Mouse (Mus musculus) ES-E14 (cell line): ENCODE measurements around the gene Mia2. TPM values are rescaled to one million over a fixed set of nuclear protein-coding genes. Genes with fewer than 3 reads are reported as not detected.

Source experiments
- DNase-seq: peaks from one replicate; pipeline ENCODE4 v3.0.0-alpha.2; 2013; ENCODE audit warnings: low read depth, low spot score
- H3K27ac ChIP-seq: 2 replicates; pipeline ENCODE4 v1.5.1; 2012; ENCODE audit warnings: low read depth, mild to moderate bottlenecking, low read length, moderate library complexity, mixed read lengths; ENCODE audit not compliant: poor library complexity, insufficient read depth, severe bottlenecking
- H3K36me3 ChIP-seq: 2 replicates; pipeline ENCODE4 v1.6.1; 2012; ENCODE audit warnings: mild to moderate bottlenecking, low read length, moderate library complexity, mixed read lengths; ENCODE audit not compliant: control insufficient read depth, poor library complexity, insufficient read depth, severe bottlenecking
- H3K4me1 ChIP-seq, 2 experiments: fragments of 150-350 bp in 1 of 2; sonication (generic) in 1 of 2; 2 replicates each; pipeline ENCODE4 v1.6.1; 2012; ENCODE audit warnings: low read length in 2 of 2, mild to moderate bottlenecking in 1 of 2, mixed read lengths in 1 of 2; ENCODE audit not compliant: control insufficient read depth in 2 of 2, insufficient read depth in 2 of 2, poor library complexity in 1 of 2
- H3K4me3 ChIP-seq, 2 experiments: fragments of 150-350 bp in 1 of 2; sonication (generic) in 1 of 2; 2 replicates each; pipeline ENCODE4 v1.5.1; 2012; ENCODE audit warnings: low read length in 2 of 2, low read depth in 1 of 2, mild to moderate bottlenecking in 1 of 2, mixed read lengths in 1 of 2; ENCODE audit not compliant: insufficient read depth in 1 of 2, poor library complexity in 1 of 2, severe bottlenecking in 1 of 2
- H3K9ac ChIP-seq: 2 replicates; pipeline ENCODE4 v1.6.1; 2012; ENCODE audit warnings: low read depth, mild to moderate bottlenecking, low read length, mixed read lengths; ENCODE audit not compliant: poor library complexity, insufficient read depth, severe bottlenecking
- H3K9me3 ChIP-seq: fragments of 150-350 bp; sonication (generic); 2 replicates; pipeline ENCODE4 v1.6.1; 2012; ENCODE audit warnings: low read depth, mild to moderate bottlenecking, low read length; ENCODE audit not compliant: control insufficient read depth, insufficient read depth
- CHD2 ChIP-seq: IDR thresholded peaks from 2 replicates; pipeline ENCODE4 v1.6.1; 2014; ENCODE audit warnings: mild to moderate bottlenecking, low read depth, low read length, inconsistent platforms
- HCFC1 ChIP-seq: IDR thresholded peaks from 2 replicates; pipeline ENCODE4 v1.6.1; 2012; ENCODE audit warnings: low read length, inconsistent platforms, borderline replicate concordance; ENCODE audit not compliant: insufficient read depth
- MAFK ChIP-seq: IDR thresholded peaks from 2 replicates; pipeline ENCODE4 v1.6.1; 2014; ENCODE audit warnings: mild to moderate bottlenecking, low read depth, low read length, inconsistent platforms; ENCODE audit not compliant: insufficient read depth
- ZC3H11A ChIP-seq: IDR thresholded peaks from 2 replicates; pipeline ENCODE4 v1.6.1; 2012; ENCODE audit warnings: low read depth, mild to moderate bottlenecking, inconsistent platforms, low read length, borderline replicate concordance
- ZNF384 ChIP-seq: IDR thresholded peaks from 2 replicates; pipeline ENCODE4 v1.6.1; 2012; ENCODE audit warnings: low read depth, low read length, inconsistent platforms
- in situ Hi-C, 2 experiments: fragments of 600-800 bp; cut with MboI; formaldehyde crosslinking; loops; one replicate each; pipeline ENCODE4 v1.15.1; 2025; ENCODE audit warnings: low sequenced_read_pairs in 2 of 2, inconsistent platforms in 1 of 2; ENCODE audit not compliant: unreplicated experiment in 2 of 2
- total RNA-seq: library from RNA; depleted of rRNA; stranded (reverse); fragments of 300-350 nt; gene quantifications from 2 replicates; pipeline ENCODE4 v1.2.3, GENCODE M21; 2012

The Mia2 gene
- total RNA-seq, 1 experiment = 45.8 TPM

DNA sequence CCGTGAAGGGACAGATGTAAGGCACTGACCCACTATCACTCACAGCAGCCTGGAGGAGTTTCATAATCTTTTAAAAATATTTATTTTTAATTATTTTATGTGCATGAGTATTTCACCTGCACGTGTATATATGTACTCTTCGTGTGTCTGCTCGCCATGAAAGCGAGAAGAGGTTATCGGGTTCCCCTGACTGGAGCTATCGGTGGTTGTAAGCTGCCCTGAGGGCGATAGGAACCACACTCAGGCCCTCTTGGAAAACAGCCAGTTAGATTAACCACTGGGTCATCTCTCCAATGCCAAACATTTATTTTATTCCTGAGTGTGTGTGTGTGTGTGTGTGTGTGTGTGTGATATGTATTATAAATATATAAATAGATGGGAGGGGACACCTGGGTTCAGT, 30.8 kb upstream of the Mia2 start:
- no peak overlapping the region for H3K27ac ChIP-seq
- DNase-seq = no peak
- TF ChIP-seq HCFC1 = no peak
- TF ChIP-seq CHD2 = no peak
- TF ChIP-seq ZC3H11A = no peak
- no peak for TF ChIP-seq ZNF384
- no peak for TF ChIP-seq MAFK
- no peak overlapping the region for H3K9ac ChIP-seq
- no peak overlapping the region for H3K4me3 ChIP-seq
- peaks cover 0 to 7% of the 10 kb centered on the region in 2 experiments; a peak in 2 of 4 replicates for H3K4me1 ChIP-seq
- H3K36me3 ChIP-seq = peaks cover 14% of the 10 kb centered on the region
- H3K9me3 ChIP-seq = no peaks in the 10 kb centered on the region
- in situ Hi-C loops = no loop called here

DNA sequence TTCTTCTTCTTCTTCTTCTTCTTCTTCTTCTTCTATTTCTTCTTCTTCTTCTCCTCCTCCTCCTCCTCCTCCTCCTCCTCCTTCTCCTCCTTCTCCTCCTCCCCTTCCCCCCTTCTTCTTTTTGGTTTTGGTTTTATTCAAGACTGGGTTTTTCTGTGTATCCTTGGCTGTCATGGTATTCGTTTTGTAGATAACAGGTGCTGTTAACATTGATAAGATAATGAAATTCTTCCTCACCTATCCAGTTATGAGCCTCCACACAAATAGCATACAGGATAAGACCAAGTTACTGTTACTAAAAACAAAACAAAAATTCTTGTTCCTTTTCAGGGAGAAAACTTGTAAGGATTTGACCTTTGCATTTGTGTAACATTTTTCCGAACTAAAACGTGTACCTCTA, 29.8 kb upstream of the Mia2 start:
- H3K27ac ChIP-seq = no peak overlapping the region; the same call in 1 of the 2 replicates
- DNase-seq = no peak
- H3K9ac ChIP-seq = no peak overlapping the region

DNA sequence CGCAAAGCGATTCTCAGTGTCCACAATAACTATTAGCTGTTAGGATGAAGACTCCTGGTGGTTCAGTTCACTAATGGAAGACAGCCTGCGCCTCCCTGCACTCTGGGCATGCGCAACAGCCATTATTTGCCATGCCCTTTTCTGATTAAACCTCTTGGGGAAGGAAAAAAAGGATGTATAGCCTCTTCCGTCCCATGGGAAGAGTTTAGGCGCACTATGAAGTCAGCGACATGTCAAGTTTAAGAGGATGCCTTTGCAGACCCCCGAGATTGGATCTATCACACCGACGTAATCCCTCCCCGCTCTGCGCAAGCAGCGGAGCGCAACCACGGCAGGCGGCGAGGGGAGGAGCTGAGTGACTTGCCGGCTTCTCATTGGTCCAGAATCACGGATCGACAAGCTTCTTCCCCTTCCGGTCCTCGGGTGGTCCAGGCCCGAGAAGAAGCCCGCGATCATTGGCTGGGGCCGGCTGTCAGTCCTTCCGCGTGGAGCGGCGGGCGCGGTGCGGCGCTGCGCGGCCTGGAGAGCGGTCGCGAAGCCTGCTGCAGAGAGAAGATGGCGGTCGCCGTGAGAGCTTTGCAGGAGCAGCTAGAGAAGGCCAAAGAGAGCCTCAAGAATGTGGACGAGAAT, 29.0 kb upstream of the Mia2 start, which contains the start of gene Pnn:
Gene Pnn, plus strand, starts transcription at position 437 of the 630 bp plus-strand sequence.
- H3K27ac ChIP-seq = peak within 1 kb of the TSS; percentile 78
- TF ChIP-seq CHD2 (peak; percentile 57; the same call in 1 of the 2 replicates), HCFC1 (no peak)
- in situ Hi-C loops = no loop called here

More for the DNA sequence above, 29.8 kb upstream of the Mia2 start:
- H3K9me3 ChIP-seq = no peaks in the 10 kb centered on the region
- peaks cover 0 to 4% of the 10 kb centered on the region in 2 experiments; a peak in 1 of 4 replicates for H3K4me1 ChIP-seq
- in situ Hi-C loops = no loop called here
- peaks cover 18% of the 10 kb centered on the region for H3K36me3 ChIP-seq
- H3K4me3 ChIP-seq = peak overlapping the region in 1 of 2 experiments; percentile 79; a peak in 2 of 4 replicates
- TF ChIP-seq HCFC1 (no peak), ZC3H11A (no peak), ZNF384 (no peak), MAFK (no peak), CHD2 (no peak)

DNA sequence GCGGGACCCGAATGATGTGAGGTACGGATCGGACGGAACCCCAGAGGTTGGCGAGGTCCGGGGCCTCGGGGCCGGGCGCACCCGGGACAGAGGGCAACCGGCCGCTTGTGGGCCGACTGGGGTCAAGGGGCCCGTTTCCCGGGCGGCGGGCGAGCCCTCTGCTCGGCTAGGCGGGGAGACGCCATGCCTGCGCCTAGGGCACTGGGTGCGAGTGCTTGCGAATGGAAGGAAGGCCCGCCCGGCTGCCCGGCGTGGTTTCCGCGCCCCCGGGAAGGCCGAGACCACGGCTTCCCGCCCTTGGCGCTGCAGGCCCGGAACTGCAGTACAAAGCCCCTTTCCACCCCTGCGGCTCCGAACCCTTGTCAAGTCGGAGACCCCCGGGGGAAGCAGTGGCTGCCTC, 28.5 kb upstream of the Mia2 start:
- no peak for DNase-seq
- TF ChIP-seq HCFC1 (no peak), ZC3H11A (no peak), CHD2 (no peak), MAFK (no peak), ZNF384 (no peak)
- Histone ChIP-seq H3K4me3 (peak overlapping the region; percentile 81 to 92), H3K9ac (peak overlapping the region; percentile 97), H3K4me1 (peaks cover 0 to 4% of the 10 kb centered on the region in 2 experiments; a peak in 1 of 4 replicates), H3K27ac (peak overlapping the region; percentile 78), H3K9me3 (no peaks in the 10 kb centered on the region), H3K36me3 (peaks cover 29% of the 10 kb centered on the region)
- in situ Hi-C loops = no loop called here

More for the DNA sequence above, 29.0 kb upstream of the Mia2 start, which contains the start of gene Pnn:
- Histone ChIP-seq H3K36me3 (peaks cover 24% of the 10 kb centered on the region), H3K9me3 (no peaks in the 10 kb centered on the region), H3K9ac (peak within 1 kb of the TSS; percentile 97), H3K4me1 (peaks cover 0 to 4% of the 10 kb centered on the region in 2 experiments; a peak in 1 of 4 replicates), H3K4me3 (peak within 1 kb of the TSS; percentile 81 to 92)
- DNase-seq = peak; percentile 93
